Mouse (Mus musculus) midbrain, embryonic 10.5 days (tissue): Measurements from ENCODE around the gene Gm20388. TPM values are rescaled to one million over a fixed set of nuclear protein-coding genes. Genes with fewer than 3 reads are reported as not detected.

Experiments used
- DNase-seq: peaks from one replicate; pipeline ENCODE4 v3.0.0-alpha.2; 2017; ENCODE audit warnings: low spot score
- H3K27ac ChIP-seq: fragments of 300-500 bp; sonication (generic); replicated peaks from 2 replicates; pipeline ENCODE4 v1.5.1; 2016; ENCODE audit warnings: mild to moderate bottlenecking
- H3K27me3 ChIP-seq: fragments of 300-500 bp; sonication (generic); 2 replicates; pipeline ENCODE4 v1.6.1; 2016; ENCODE audit warnings: low read depth, mild to moderate bottlenecking; ENCODE audit not compliant: poor library complexity, severe bottlenecking
- H3K36me3 ChIP-seq: fragments of 300-500 bp; sonication (generic); 2 replicates; pipeline ENCODE4 v1.6.1; 2016; ENCODE audit warnings: mild to moderate bottlenecking, moderate library complexity
- H3K4me1 ChIP-seq: fragments of 300-500 bp; sonication (generic); 2 replicates; pipeline ENCODE4 v1.6.1; 2016
- H3K4me3 ChIP-seq: fragments of 300-500 bp; sonication (generic); 2 replicates; pipeline ENCODE4 v1.5.1; 2016; ENCODE audit warnings: mild to moderate bottlenecking, moderate library complexity
- H3K9me3 ChIP-seq: fragments of 300-500 bp; sonication (generic); replicated peaks from 2 replicates; pipeline ENCODE4 v1.6.1; 2016; ENCODE audit warnings: mild to moderate bottlenecking
- WGBS: fragments of 180-500 bp; shearing (Covaris S2); methylation state at CpG from one replicate; pipeline ENCODE4 v1.1.7; 2016; 5-methylcytosine and 5-hydroxymethylcytosine counted together
- polyA plus RNA-seq: library from polyadenylated mRNA; unstranded; fragments of >200 nt; fragmentation: Nextera tagmentation; extraction: Ambion mirVana; gene quantifications from 2 replicates; pipeline ENCODE4 v1.2.1, GENCODE M21; 2016

Gm20388 gene
- polyA plus RNA-seq, 1 experiment from 2014 or later: 7.1 TPM

DNA sequence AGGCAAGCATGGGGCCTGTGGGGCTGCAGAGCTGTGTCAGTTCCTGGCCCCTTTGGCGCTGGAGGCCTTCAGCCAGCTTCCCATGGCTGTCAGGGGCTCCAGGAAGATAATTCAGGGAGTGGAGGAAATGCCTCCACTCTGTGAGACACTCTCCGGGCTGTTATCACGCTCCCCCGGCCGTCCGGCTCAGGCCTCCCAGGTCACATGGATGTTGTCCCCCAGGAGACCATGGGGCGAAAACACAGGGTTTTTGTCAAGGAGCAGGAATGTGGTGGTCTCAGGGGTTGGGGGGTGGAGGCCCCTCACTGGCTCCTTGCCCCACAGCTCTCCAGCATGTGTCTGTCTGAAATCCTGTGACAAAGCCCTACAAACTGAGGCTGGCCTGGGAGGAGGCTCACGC, 2216.0 kb downstream of the Gm20388 start:
- Histone ChIP-seq H3K27ac (no peak overlapping the region), H3K36me3 (no peaks in the 10 kb centered on the region), H3K4me3 (no peak overlapping the region), H3K9me3 (peaks cover 9% of the 10 kb centered on the region; the same call in 1 of the 2 replicates), H3K4me1 (0 out of 2 replicates have a peak, but pooled peaks cover 7% of the 10 kb centered on the region), H3K27me3 (no peaks in the 10 kb centered on the region)
- 73% methylated on average over 8 of the region's 8 CpGs for WGBS
- no peak for DNase-seq

DNA sequence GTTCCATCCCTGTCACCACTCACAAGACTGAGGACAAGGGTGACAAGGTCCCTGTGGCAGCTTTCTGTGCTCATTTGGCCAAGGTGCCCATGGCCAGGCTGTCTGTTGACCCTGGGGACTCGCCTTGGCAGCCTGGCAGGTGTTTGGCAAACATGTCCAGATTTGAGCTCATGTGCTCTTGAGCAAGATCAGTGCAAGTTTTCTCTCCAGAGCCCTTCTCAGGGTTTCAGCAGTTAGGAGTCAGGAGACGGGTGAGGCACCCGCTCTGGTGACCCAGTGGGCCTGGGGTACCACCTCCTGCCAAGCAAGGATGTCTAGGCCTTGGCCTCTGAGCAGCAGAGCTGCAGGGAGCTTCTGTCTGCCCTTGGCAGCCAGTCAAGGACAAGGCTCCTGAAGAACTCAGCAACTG, 2223.5 kb downstream of the Gm20388 start:
- no peaks in the 10 kb centered on the region for H3K27me3 ChIP-seq
- 88% methylated on average over 3 of the region's 3 CpGs for WGBS
- no peak overlapping the region for H3K27ac ChIP-seq
- no peak overlapping the region for H3K4me3 ChIP-seq
- H3K36me3 ChIP-seq: no peaks in the 10 kb centered on the region
- no peak for DNase-seq
- peaks cover 9% of the 10 kb centered on the region; the same call in 1 of the 2 replicates for H3K4me1 ChIP-seq
- H3K9me3 ChIP-seq: no peaks in the 10 kb centered on the region

DNA sequence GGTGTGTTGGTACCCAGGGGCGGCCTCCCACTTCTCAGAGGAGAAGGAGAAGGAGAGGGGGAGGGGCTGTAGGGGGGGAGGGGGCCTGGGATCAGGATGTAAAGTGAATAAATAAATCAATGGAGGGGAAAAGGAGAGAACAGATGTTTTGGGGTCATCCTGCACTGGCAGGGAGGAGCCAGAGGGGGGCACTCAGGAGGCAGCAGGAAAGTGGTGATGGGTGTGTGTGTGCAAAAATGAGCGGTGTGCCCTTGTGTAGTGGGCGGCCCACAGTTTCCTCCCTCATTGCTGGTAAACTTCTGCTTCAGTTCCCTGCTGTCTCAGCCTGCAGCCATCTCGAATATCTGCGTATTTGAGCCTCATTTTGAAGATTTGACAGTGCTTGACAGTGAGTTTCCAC, 2224.9 kb downstream of the Gm20388 start:
- no peak for DNase-seq
- Histone ChIP-seq H3K27me3 (no peaks in the 10 kb centered on the region), H3K4me1 (peaks cover 15% of the 10 kb centered on the region), H3K27ac (no peak overlapping the region), H3K36me3 (no peaks in the 10 kb centered on the region), H3K4me3 (no peak overlapping the region), H3K9me3 (no peaks in the 10 kb centered on the region)
- 74% methylated on average over 5 of the region's 5 CpGs for WGBS

DNA sequence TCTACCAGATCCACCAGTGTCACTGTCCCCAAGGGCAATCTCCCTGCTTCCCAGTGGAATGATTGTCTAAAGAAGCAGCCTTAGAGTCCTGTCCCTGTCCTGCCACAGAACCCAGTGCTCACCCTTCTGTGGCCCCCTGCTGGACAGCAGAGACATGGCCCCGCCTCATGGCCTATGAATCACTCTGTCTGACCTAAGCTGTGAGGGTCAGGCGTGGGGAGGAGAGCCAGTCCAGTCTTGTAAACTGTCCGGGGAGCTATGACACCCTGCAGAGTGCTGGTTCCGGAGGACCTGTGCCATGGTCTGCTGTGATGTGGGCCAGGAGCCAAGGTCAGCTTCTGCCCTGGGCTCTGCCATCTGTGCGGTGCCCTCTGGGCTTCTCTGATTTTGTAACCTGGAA, 2229.1 kb downstream of the Gm20388 start:
- Histone ChIP-seq H3K36me3 (no peaks in the 10 kb centered on the region), H3K9me3 (no peaks in the 10 kb centered on the region), H3K4me3 (no peak overlapping the region), H3K4me1 (peaks cover 20% of the 10 kb centered on the region), H3K27ac (no peak overlapping the region), H3K27me3 (no peaks in the 10 kb centered on the region)
- 55% methylated on average over 5 of the region's 5 CpGs for WGBS
- peak; percentile 71 for DNase-seq

DNA sequence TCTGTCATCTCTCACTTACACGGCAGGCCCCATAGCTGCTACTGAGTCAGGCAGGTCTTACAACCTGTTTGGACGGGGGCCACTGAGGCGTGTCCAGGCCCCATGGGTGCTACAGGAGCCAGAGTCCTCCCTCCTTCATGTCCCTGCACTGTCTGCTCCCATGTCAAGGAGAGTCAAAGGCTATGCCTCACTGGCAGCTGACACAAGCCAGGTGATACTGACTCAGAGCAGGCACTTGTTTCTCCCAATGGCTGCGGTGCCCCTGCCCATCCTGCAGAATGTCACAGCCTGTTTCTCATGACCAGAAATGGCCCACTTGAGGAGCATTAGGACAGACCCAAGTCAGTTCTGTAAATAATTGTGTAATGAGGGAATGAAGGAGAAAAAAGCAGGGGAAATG, 2229.8 kb downstream of the Gm20388 start:
- no peaks in the 10 kb centered on the region for H3K27me3 ChIP-seq
- no peak overlapping the region for H3K4me3 ChIP-seq
- H3K4me1 ChIP-seq: peaks cover 21% of the 10 kb centered on the region
- no peak overlapping the region for H3K27ac ChIP-seq
- no peak for DNase-seq
- H3K36me3 ChIP-seq: no peaks in the 10 kb centered on the region
- no peaks in the 10 kb centered on the region for H3K9me3 ChIP-seq
- 86% methylated on average over 4 of the region's 4 CpGs for WGBS

DNA sequence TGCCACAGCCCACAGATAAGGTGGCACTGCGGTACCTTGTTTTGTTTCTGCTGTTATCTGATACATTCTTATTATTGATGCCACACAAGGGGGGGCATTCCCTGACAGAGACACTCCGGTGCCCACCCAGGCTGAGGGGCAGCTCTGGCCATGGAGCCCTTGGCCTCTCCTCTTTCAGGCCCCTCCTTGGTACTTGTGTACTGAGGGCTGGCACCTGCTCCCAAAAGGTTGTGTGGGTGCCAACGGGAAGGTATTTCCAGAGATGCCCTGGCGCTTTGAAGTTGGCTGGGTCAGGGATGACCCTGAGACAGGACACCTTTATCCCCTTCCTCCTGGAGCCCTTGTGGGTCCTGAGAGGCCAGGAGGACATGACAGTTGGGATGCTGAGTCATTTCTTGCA, 2231.8 kb downstream of the Gm20388 start:
- H3K27me3 ChIP-seq: no peaks in the 10 kb centered on the region
- H3K27ac ChIP-seq: no peak overlapping the region
- 90% methylated on average over 4 of the region's 4 CpGs for WGBS
- H3K36me3 ChIP-seq: no peaks in the 10 kb centered on the region
- no peak overlapping the region for H3K4me3 ChIP-seq
- peaks cover 19% of the 10 kb centered on the region for H3K4me1 ChIP-seq
- no peaks in the 10 kb centered on the region for H3K9me3 ChIP-seq
- DNase-seq: no peak

DNA sequence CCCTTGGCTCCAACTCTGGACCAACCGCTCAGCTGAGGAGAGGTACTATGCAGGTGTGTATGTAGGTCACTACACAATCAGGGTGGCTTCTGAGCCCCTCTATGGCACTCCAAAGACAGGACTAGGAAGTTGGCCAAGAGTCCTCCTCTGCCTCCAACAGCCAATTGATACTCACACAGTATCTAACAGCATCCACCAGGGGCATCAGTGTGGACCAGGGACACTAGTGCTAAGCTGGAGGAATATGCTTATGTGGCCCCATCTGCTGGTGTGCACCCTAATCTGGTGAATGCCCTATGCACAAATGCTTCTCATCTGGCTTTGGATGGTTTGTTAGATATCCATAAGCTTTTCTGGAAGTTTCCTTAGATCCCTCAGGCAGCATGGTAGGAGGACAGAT, 2232.6 kb downstream of the Gm20388 start:
- Histone ChIP-seq H3K9me3 (no peaks in the 10 kb centered on the region), H3K36me3 (no peaks in the 10 kb centered on the region), H3K4me1 (peaks cover 23% of the 10 kb centered on the region), H3K27ac (no peak overlapping the region), H3K4me3 (no peak overlapping the region), H3K27me3 (no peaks in the 10 kb centered on the region)
- WGBS: 100% methylated on average over 1 of the region's 1 CpGs
- no peak for DNase-seq

DNA sequence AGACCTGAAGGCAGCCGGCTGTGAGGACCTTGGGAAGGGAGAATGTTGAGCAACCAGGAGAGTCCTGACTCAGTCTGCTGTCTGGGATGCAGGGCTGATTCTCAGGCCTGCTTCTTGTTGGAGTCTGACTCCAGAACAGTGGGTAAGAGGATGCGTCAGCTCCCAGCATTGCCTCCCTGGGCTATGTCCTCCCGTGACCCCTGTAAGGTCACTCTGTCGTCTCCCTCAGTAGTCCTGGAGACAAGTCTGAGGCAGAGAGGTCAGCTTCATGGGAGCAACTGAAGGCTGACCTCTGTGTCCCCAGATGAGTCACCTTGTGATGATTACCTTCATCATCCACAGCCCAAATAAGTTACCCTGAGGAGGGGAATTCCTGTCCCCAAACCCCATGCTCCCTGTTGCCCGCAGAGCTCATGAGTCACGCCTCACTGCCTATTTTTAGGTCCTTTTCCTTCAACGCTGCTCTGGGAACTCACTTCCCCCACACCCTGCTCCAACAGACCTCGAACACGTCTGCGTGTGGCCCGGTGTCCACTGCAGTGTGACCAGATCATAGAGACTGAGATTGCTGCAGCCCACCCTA, 2234.2 kb downstream of the Gm20388 start:
- Histone ChIP-seq H3K4me1 (peaks cover 19% of the 10 kb centered on the region), H3K36me3 (no peaks in the 10 kb centered on the region), H3K27ac (no peak overlapping the region; the same call in 1 of the 2 replicates), H3K27me3 (no peaks in the 10 kb centered on the region), H3K4me3 (no peak overlapping the region), H3K9me3 (no peaks in the 10 kb centered on the region)
- 64% methylated on average over 11 of the region's 11 CpGs for WGBS
- no peak for DNase-seq

DNA sequence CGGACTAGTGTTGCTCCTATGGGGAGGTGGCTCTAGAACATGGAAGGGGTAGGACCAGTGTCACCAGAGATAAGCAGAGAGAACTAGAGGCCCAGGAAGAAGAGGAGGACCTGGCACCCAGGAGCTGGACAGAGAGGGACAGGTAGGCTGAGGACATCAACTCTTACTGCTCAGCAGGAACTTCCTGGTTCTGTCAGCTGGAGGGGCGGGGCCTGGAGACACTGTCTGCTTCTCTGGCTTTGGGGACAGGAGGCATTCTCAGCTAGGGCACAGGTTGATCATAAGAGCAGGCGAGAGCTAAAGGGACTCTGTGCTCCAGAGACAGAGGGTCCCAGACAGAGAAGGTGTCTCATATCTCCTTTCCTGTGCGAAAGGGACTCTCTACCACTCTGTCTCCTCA, 2238.4 kb downstream of the Gm20388 start:
- H3K27ac ChIP-seq: no peak overlapping the region
- H3K4me1 ChIP-seq: peaks cover 18% of the 10 kb centered on the region
- WGBS: 89% methylated on average over 4 of the region's 4 CpGs
- no peaks in the 10 kb centered on the region for H3K9me3 ChIP-seq
- no peak for DNase-seq
- H3K4me3 ChIP-seq: no peak overlapping the region
- no peaks in the 10 kb centered on the region for H3K36me3 ChIP-seq
- H3K27me3 ChIP-seq: no peaks in the 10 kb centered on the region

DNA sequence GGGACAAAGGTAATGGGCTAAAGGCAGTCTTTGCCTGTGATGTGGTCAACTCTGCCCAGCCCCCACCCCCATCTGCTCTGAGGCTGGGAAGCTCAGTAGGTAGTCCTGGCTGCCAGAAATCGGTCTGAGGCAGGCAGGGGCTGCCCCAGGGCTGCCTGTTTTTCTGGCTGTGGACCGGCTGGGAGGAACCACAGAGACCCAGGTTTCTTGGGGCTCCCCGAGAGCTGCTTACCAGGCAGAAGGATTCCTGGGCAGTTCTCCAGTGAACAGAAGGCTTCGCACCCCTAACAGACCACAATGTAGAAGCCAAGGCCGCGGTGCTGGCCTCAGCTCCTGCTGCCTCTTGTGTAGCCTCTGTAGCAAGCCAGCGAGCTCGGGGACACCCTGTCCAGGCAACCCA, 2239.0 kb downstream of the Gm20388 start:
- H3K9me3 ChIP-seq: no peaks in the 10 kb centered on the region
- DNase-seq: no peak
- no peaks in the 10 kb centered on the region for H3K36me3 ChIP-seq
- 94% methylated on average over 8 of the region's 8 CpGs for WGBS
- no peak overlapping the region for H3K27ac ChIP-seq
- H3K4me3 ChIP-seq: no peak overlapping the region
- H3K27me3 ChIP-seq: no peaks in the 10 kb centered on the region
- H3K4me1 ChIP-seq: peaks cover 19% of the 10 kb centered on the region

DNA sequence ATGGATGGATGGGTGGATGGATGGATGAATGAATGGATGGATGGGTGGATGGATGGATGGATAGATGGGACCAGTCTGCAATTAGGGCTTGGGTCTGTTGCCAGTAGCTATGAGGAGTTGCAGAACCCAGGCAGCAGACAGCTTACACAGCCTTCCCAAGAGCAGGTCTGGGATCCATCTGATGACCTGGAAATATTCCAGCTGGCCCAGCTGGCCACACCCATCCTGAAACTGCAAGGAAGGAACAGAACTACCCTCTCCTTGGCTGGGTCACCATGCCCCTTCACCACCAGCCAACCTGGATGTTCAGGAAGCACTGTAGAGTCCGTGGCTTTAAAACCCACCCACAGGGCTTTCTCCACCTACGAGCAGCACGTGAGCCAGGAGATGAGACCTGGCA, 2240.9 kb downstream of the Gm20388 start:
- Histone ChIP-seq H3K4me1 (peaks cover 25% of the 10 kb centered on the region), H3K9me3 (no peaks in the 10 kb centered on the region), H3K36me3 (no peaks in the 10 kb centered on the region), H3K27ac (no peak overlapping the region), H3K27me3 (no peaks in the 10 kb centered on the region), H3K4me3 (no peak overlapping the region)
- DNase-seq: no peak
- 81% methylated on average over 3 of the region's 3 CpGs for WGBS

DNA sequence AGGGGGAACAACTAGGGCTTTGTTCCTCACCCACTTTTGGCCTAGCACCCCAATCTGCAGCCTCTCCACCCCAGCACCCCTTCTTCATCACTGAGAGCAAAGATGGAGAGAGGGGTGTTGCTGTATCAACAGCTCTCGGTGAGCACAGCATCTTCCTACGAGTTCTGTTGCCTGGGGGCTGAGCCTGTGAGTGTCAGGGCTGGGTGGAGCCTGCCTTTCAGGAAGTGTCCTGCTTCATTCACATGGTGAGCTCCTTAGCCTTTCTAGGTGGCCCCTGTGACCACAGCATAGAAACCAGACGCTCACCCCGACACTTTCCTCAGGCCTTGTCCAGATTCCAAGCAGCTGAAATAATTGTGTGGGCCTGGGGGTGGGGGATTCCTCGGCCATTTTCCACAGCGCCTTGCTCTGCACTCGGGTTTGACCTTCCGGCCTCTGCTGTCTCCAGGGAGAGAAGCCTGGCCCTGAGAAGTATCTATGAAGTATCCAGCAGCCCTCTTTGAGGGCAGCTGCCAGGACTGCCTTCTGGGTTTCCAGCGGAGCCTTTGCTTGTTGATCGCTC, 2244.5 kb downstream of the Gm20388 start:
- peaks cover 19% of the 10 kb centered on the region for H3K4me1 ChIP-seq
- peak; percentile 52 for DNase-seq
- H3K27me3 ChIP-seq: no peaks in the 10 kb centered on the region
- H3K27ac ChIP-seq: peak overlapping the region; percentile 78
- no peak overlapping the region for H3K4me3 ChIP-seq
- H3K9me3 ChIP-seq: no peaks in the 10 kb centered on the region
- H3K36me3 ChIP-seq: no peaks in the 10 kb centered on the region
- 29% methylated on average over 10 of the region's 10 CpGs for WGBS

DNA sequence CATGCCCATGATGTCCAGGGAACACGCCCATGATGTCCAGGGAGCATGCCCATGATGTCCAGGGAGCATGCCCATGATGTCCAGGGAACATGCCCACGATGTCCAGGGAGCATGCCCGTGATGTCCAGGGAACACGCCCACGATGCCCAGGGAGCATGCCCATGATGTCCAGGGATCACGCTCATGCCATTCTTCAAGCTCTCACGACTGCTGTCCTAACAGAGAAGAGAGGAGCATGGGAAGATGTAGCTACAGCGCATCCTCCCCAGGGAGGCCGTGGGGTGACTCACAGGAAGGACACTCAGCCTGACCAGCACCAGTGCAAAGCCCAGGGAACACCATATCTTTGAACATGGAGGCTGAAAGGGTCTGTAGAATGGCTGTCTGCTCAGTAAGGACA, 2245.3 kb downstream of the Gm20388 start:
- Histone ChIP-seq H3K4me3 (no peak overlapping the region), H3K36me3 (no peaks in the 10 kb centered on the region), H3K9me3 (no peaks in the 10 kb centered on the region), H3K27me3 (no peaks in the 10 kb centered on the region), H3K4me1 (peaks cover 19% of the 10 kb centered on the region), H3K27ac (peak overlapping the region; percentile 78; the same call in 1 of the 2 replicates)
- DNase-seq: no peak
- 91% methylated on average over 9 of the region's 9 CpGs for WGBS
